Mouse (Mus musculus) brain, embryonic 14.5 days (tissue): Measurements from ENCODE around the gene Pparg.

Source experiments
- CTCF ChIP-seq: fragments of 200-500 bp; IDR thresholded peaks from 2 replicates; pipeline ENCODE4 v1.5.1; 2012; ENCODE audit warnings: inconsistent platforms, mild to moderate bottlenecking, moderate library complexity, borderline replicate concordance; ENCODE audit not compliant: insufficient read depth, insufficient read length; ENCODE audit errors: extremely low read depth
- POLR2A ChIP-seq: fragments of 200-500 bp; IDR thresholded peaks from 2 replicates; pipeline ENCODE4 v1.6.1; 2012; ENCODE audit warnings: mild to moderate bottlenecking, inconsistent platforms, borderline replicate concordance; ENCODE audit not compliant: poor library complexity, insufficient read depth, insufficient read length, severe bottlenecking; ENCODE audit errors: extremely low read depth

GRCm38 (mm10) chr6:115345013-115345412 is 15.7 kb upstream of the Pparg start:
- no peak for TF ChIP-seq CTCF
- no peak for TF ChIP-seq POLR2A
